Mouse (Mus musculus): ENCODE measurements around the gene Socs1. TPM values are rescaled to one million over a fixed set of nuclear protein-coding genes. Genes with fewer than 3 reads are reported as not detected.

The Socs1 gene
- polyA plus RNA-seq (2015; fragmentation: Nextera tagmentation; extraction: Ambion mirVana) = 5.5 and 11.6 TPM in 2 replicates

- WGBS = under 1% methylated on average over 57 of the region's 59 CpGs
- Histone ChIP-seq H3K9ac (ENCODE audit: low read length) (peak within 1 kb of the TSS; percentile 70), H3K27me3 (ENCODE audit: control insufficient read depth, insufficient read depth, low read length) (no peaks in the 10 kb centered on the region), H3K4me2 (ENCODE audit: low read depth, low read length) (peak within 1 kb of the TSS; percentile 97), H3K4me1 (ENCODE audit: control insufficient read depth, insufficient read depth, low read length) (peaks cover 53% of the 10 kb centered on the region), H3K9me3 (replicated peaks; ENCODE audit: control insufficient read depth, low read length) (no peaks in the 10 kb centered on the region), H3K27ac (ENCODE audit: low read length) (peak within 1 kb of the TSS; percentile 88), H3K36me3 (ENCODE audit: control insufficient read depth, insufficient read depth) (no peaks in the 10 kb centered on the region), H3K4me3 (ENCODE audit: low read length) (peak within 1 kb of the TSS; percentile 76)
- peak; percentile 77 for ATAC-seq (replicated peaks; ENCODE audit: extremely low read depth, insufficient read depth, low FRiP score)
Measured at GRCm38 (mm10) chr16:10785371-10786231, at the start of gene Socs1. Gene Socs1 (minus strand): TSS chr16:10785536.

GRCm38 (mm10) chr16:10834542-10834910 lies 49.2 kb upstream of the Socs1 start:
- H3K27me3 ChIP-seq (ENCODE audit: control insufficient read depth, insufficient read depth, low read length) = no peaks in the 10 kb centered on the region
- ATAC-seq (replicated peaks; ENCODE audit: extremely low read depth, insufficient read depth, low FRiP score) = no peak
- H3K9me3 ChIP-seq (replicated peaks; ENCODE audit: control insufficient read depth, low read length) = no peaks in the 10 kb centered on the region
- WGBS = 5% methylated on average over 12 of the region's 12 CpGs
- no peak overlapping the region; the same call in 1 of the 2 replicates for H3K27ac ChIP-seq (ENCODE audit: low read length)
- H3K4me1 ChIP-seq (ENCODE audit: control insufficient read depth, insufficient read depth, low read length) = peaks cover 28% of the 10 kb centered on the region
- H3K36me3 ChIP-seq (ENCODE audit: control insufficient read depth, insufficient read depth) = no peaks in the 10 kb centered on the region
- H3K4me3 ChIP-seq (ENCODE audit: low read length) = peak overlapping the region; percentile 91
- peak overlapping the region; percentile 72 for H3K9ac ChIP-seq (ENCODE audit: low read length)
- peak overlapping the region; percentile 95 for H3K4me2 ChIP-seq (ENCODE audit: low read depth, low read length)

GRCm38 (mm10) chr16:10828461-10828805 lies 43.1 kb upstream of the Socs1 start:
- H3K4me2 ChIP-seq (ENCODE audit: low read depth, low read length) = no peak overlapping the region
- WGBS = 62% methylated on average over 4 of the region's 4 CpGs
- H3K27ac ChIP-seq (ENCODE audit: low read length) = no peak overlapping the region
- no peaks in the 10 kb centered on the region; the same call in 1 of the 2 replicates for H3K9me3 ChIP-seq (replicated peaks; ENCODE audit: control insufficient read depth, low read length)
- H3K27me3 ChIP-seq (ENCODE audit: control insufficient read depth, insufficient read depth, low read length) = no peaks in the 10 kb centered on the region
- H3K36me3 ChIP-seq (ENCODE audit: control insufficient read depth, insufficient read depth) = no peaks in the 10 kb centered on the region
- no peak for ATAC-seq (replicated peaks; ENCODE audit: extremely low read depth, insufficient read depth, low FRiP score)
- no peaks in the 10 kb centered on the region for H3K4me1 ChIP-seq (ENCODE audit: control insufficient read depth, insufficient read depth, low read length)
- H3K9ac ChIP-seq (ENCODE audit: low read length) = no peak overlapping the region
- H3K4me3 ChIP-seq (ENCODE audit: low read length) = no peak overlapping the region

GRCm38 (mm10) chr16:10827766-10828460 lies 42.6 kb upstream of the Socs1 start:
- H3K4me1 ChIP-seq (ENCODE audit: control insufficient read depth, insufficient read depth, low read length) = no peaks in the 10 kb centered on the region
- H3K27ac ChIP-seq (ENCODE audit: low read length) = peak overlapping the region; percentile 23; the same call in 1 of the 2 replicates
- no peaks in the 10 kb centered on the region; the same call in 1 of the 2 replicates for H3K9me3 ChIP-seq (replicated peaks; ENCODE audit: control insufficient read depth, low read length)
- no peak overlapping the region for H3K9ac ChIP-seq (ENCODE audit: low read length)
- ATAC-seq (replicated peaks; ENCODE audit: extremely low read depth, insufficient read depth, low FRiP score) = no peak
- H3K4me3 ChIP-seq (ENCODE audit: low read length) = no peak overlapping the region
- 80% methylated on average over 7 of the region's 7 CpGs for WGBS
- no peak overlapping the region for H3K4me2 ChIP-seq (ENCODE audit: low read depth, low read length)
- H3K27me3 ChIP-seq (ENCODE audit: control insufficient read depth, insufficient read depth, low read length) = no peaks in the 10 kb centered on the region
- no peaks in the 10 kb centered on the region for H3K36me3 ChIP-seq (ENCODE audit: control insufficient read depth, insufficient read depth)

- Histone ChIP-seq H3K4me2 (ENCODE audit: low read depth, low read length) (no peak overlapping the region), H3K27me3 (ENCODE audit: control insufficient read depth, insufficient read depth, low read length) (no peaks in the 10 kb centered on the region), H3K4me1 (ENCODE audit: control insufficient read depth, insufficient read depth, low read length) (no peaks in the 10 kb centered on the region), H3K36me3 (ENCODE audit: control insufficient read depth, insufficient read depth) (no peaks in the 10 kb centered on the region), H3K9me3 (replicated peaks; ENCODE audit: control insufficient read depth, low read length) (no peaks in the 10 kb centered on the region; the same call in 1 of the 2 replicates), H3K9ac (ENCODE audit: low read length) (no peak overlapping the region), H3K27ac (ENCODE audit: low read length) (peak overlapping the region; percentile 23; the same call in 1 of the 2 replicates), H3K4me3 (ENCODE audit: low read length) (no peak overlapping the region)
- WGBS = 87% methylated on average over 9 of the region's 9 CpGs
- no peak for ATAC-seq (replicated peaks; ENCODE audit: extremely low read depth, insufficient read depth, low FRiP score)
Measured at GRCm38 (mm10) chr16:10827269-10827668, 41.9 kb upstream of the Socs1 start.

- Histone ChIP-seq H3K27ac (ENCODE audit: low read length) (no peak overlapping the region), H3K27me3 (ENCODE audit: control insufficient read depth, insufficient read depth, low read length) (no peaks in the 10 kb centered on the region), H3K9me3 (replicated peaks; ENCODE audit: control insufficient read depth, low read length) (no peaks in the 10 kb centered on the region; the same call in 1 of the 2 replicates), H3K4me3 (ENCODE audit: low read length) (no peak overlapping the region), H3K4me1 (ENCODE audit: control insufficient read depth, insufficient read depth, low read length) (no peaks in the 10 kb centered on the region), H3K36me3 (ENCODE audit: control insufficient read depth, insufficient read depth) (no peaks in the 10 kb centered on the region), H3K9ac (ENCODE audit: low read length) (no peak overlapping the region), H3K4me2 (ENCODE audit: low read depth, low read length) (no peak overlapping the region)
- 83% methylated on average over 4 of the region's 4 CpGs for WGBS
- no peak for ATAC-seq (replicated peaks; ENCODE audit: extremely low read depth, insufficient read depth, low FRiP score)
Measured at GRCm38 (mm10) chr16:10825840-10826239, 40.5 kb upstream of the Socs1 start.

- Histone ChIP-seq H3K27me3 (ENCODE audit: control insufficient read depth, insufficient read depth, low read length) (no peaks in the 10 kb centered on the region), H3K9ac (ENCODE audit: low read length) (no peak overlapping the region), H3K4me3 (ENCODE audit: low read length) (no peak overlapping the region), H3K36me3 (ENCODE audit: control insufficient read depth, insufficient read depth) (no peaks in the 10 kb centered on the region), H3K4me1 (ENCODE audit: control insufficient read depth, insufficient read depth, low read length) (no peaks in the 10 kb centered on the region), H3K4me2 (ENCODE audit: low read depth, low read length) (no peak overlapping the region), H3K9me3 (replicated peaks; ENCODE audit: control insufficient read depth, low read length) (no peaks in the 10 kb centered on the region; the same call in 1 of the 2 replicates), H3K27ac (ENCODE audit: low read length) (no peak overlapping the region)
- 77% methylated on average over 1 of the region's 1 CpGs for WGBS
- no peak for ATAC-seq (replicated peaks; ENCODE audit: extremely low read depth, insufficient read depth, low FRiP score)
Measured at GRCm38 (mm10) chr16:10824536-10824935, 39.2 kb upstream of the Socs1 start.

GRCm38 (mm10) chr16:10821387-10821786 lies 36.1 kb upstream of the Socs1 start:
- Histone ChIP-seq H3K9me3 (replicated peaks; ENCODE audit: control insufficient read depth, low read length) (no peaks in the 10 kb centered on the region; the same call in 1 of the 2 replicates), H3K27ac (ENCODE audit: low read length) (0 out of 2 replicates have a peak overlapping the region, but pooled peaks have one; percentile 52), H3K9ac (ENCODE audit: low read length) (no peak overlapping the region), H3K4me2 (ENCODE audit: low read depth, low read length) (no peak overlapping the region), H3K36me3 (ENCODE audit: control insufficient read depth, insufficient read depth) (no peaks in the 10 kb centered on the region), H3K4me3 (ENCODE audit: low read length) (no peak overlapping the region), H3K27me3 (ENCODE audit: control insufficient read depth, insufficient read depth, low read length) (no peaks in the 10 kb centered on the region), H3K4me1 (ENCODE audit: control insufficient read depth, insufficient read depth, low read length) (no peaks in the 10 kb centered on the region)
- 54% methylated on average over 4 of the region's 4 CpGs for WGBS
- 0 out of 2 replicates have a peak, but pooled peaks have one; percentile 32 for ATAC-seq (replicated peaks; ENCODE audit: extremely low read depth, insufficient read depth, low FRiP score)

- no peak; the same call in 1 of the 2 replicates for ATAC-seq (replicated peaks; ENCODE audit: extremely low read depth, insufficient read depth, low FRiP score)
- Histone ChIP-seq H3K9me3 (replicated peaks; ENCODE audit: control insufficient read depth, low read length) (no peaks in the 10 kb centered on the region; the same call in 1 of the 2 replicates), H3K4me3 (ENCODE audit: low read length) (no peak overlapping the region), H3K4me1 (ENCODE audit: control insufficient read depth, insufficient read depth, low read length) (peaks cover under 1% of the 10 kb centered on the region), H3K27ac (ENCODE audit: low read length) (peak overlapping the region; percentile 49; the same call in 1 of the 2 replicates), H3K9ac (ENCODE audit: low read length) (no peak overlapping the region), H3K27me3 (ENCODE audit: control insufficient read depth, insufficient read depth, low read length) (no peaks in the 10 kb centered on the region), H3K4me2 (ENCODE audit: low read depth, low read length) (no peak overlapping the region), H3K36me3 (ENCODE audit: control insufficient read depth, insufficient read depth) (no peaks in the 10 kb centered on the region)
- 41% methylated on average over 3 of the region's 3 CpGs for WGBS
Measured at GRCm38 (mm10) chr16:10819966-10820365, 34.6 kb upstream of the Socs1 start.
